Mouse (Mus musculus) lung, postnatal 0 days (tissue): ENCODE data around the gene Sap30bp.

Source experiments
- CTCF ChIP-seq: IDR thresholded peaks from 2 replicates; pipeline ENCODE4 v1.5.1; 2016; ENCODE audit warnings: antibody characterized with exemption, mild to moderate bottlenecking
- EP300 ChIP-seq: IDR thresholded peaks from 2 replicates; pipeline ENCODE4 v1.6.1; 2016; ENCODE audit warnings: antibody characterized with exemption, mild to moderate bottlenecking, control low read depth

DNA sequence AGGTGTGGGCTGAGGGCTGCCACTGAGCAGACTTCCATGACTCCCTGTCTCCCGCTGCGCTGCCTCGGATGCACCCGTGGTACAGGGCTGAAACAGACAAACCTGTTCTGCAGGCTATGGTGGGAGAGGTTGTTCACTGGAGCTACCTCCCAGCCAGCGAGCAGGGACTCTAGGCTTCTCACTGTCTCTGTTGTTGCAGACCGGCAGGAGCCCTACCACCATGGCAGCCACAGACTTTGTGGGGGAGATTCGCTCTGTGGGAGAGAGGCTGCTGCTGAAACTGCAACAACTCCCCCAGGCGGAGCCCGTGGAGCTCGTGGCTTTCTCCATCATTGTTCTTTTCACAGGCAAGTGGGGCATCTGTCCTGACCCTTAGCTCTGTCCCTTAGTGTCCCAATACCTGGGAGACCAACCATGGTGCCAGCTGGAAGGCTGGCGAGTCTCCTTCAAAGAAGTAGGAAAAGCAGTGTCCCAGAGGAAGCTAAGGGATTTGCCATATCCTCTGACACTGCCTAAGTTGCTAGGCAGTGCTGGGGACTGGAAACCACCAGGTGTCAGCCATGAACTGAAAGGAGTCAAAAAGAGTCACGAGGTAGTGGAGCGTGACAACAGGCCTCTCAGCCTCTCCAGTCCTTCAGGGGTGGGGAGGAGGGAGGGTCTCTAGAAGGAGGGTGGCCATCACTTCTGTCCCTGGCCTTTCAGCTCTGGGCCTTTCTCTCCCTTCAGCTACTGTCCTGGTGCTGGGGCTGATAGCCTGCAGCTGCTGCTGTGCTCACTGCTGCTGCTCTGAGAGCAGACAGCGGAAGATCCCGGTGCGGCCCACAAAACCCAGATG is 27.9 kb upstream of the Sap30bp start:
- TF ChIP-seq CTCF (peak; percentile 36), EP300 (no peak)
